Mouse (Mus musculus) C2C12 (cell line): ENCODE measurements around the gene Grhpr.

Experiments used
- CEBPB ChIP-seq: IDR thresholded peaks from one replicate; pipeline ENCODE4 v1.6.1; 2011; ENCODE audit warnings: low read depth, mild to moderate bottlenecking, control low read depth, moderate library complexity
- CTCF ChIP-seq: IDR thresholded peaks from one replicate; pipeline ENCODE4 v1.5.1; 2011; ENCODE audit not compliant: control insufficient read depth, insufficient read depth, insufficient read length
- MAX ChIP-seq: IDR thresholded peaks from one replicate; pipeline ENCODE4 v1.6.1; 2011; ENCODE audit warnings: mild to moderate bottlenecking, control low read depth
- USF1 ChIP-seq: IDR thresholded peaks from one replicate; pipeline ENCODE4 v1.6.1; 2011; ENCODE audit warnings: low read depth, mild to moderate bottlenecking, control low read depth, moderate library complexity

DNA sequence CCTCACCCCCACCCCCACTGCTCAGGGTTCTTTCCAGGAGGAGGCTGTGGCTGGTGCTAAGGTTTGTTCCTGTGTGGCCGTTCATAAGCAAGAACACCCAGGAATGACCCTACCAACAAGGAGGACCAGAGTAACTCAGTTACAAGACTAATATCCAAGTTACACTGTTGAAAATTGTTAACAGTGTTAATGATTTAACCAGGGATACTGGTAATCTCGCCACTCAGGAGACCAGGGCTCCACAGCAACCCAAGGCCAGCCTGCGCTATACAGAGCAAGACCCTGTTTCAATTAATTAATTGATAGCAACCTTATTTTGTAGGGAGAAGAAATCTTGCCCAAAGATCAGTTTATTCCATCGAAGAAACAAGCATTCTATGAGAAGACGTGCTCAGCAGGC is 33.7 kb upstream of the Grhpr start:
- no peak for TF ChIP-seq CTCF
- no peak for TF ChIP-seq CEBPB
- TF ChIP-seq MAX: no peak
- TF ChIP-seq USF1: no peak
